Mouse (Mus musculus) MEL (cell line): ENCODE results near the gene Rhof. TPM values are rescaled to one million over a fixed set of nuclear protein-coding genes. Genes with fewer than 3 reads are reported as not detected.

ENCODE experiments used
- DNase-seq: peaks from one replicate; pipeline ENCODE4 v3.0.0; 2011; ENCODE audit warnings: low read depth, low spot score
- H3K27ac ChIP-seq: 2 replicates; pipeline ENCODE4 v1.5.1; 2012; ENCODE audit warnings: low read depth, mild to moderate bottlenecking, control low read depth, low read length, moderate library complexity; ENCODE audit not compliant: control insufficient read depth
- H3K27me3 ChIP-seq, 2 experiments: fragments of 150-350 bp in 1 of 2; sonication (generic) in 1 of 2; 2 replicates each; pipeline ENCODE4 v1.6.1; 2012; ENCODE audit warnings: low read length in 2 of 2, mild to moderate bottlenecking in 2 of 2, improper control_type of control experiment in 1 of 2, moderate library complexity in 1 of 2; ENCODE audit not compliant: insufficient read depth in 2 of 2, control insufficient read depth in 1 of 2
- H3K36me3 ChIP-seq, 2 experiments: 2 replicates each; pipeline ENCODE4 v1.6.1; 2012 to 2014; ENCODE audit warnings: low read length in 2 of 2, improper control_type of control experiment in 1 of 2, inconsistent platforms in 1 of 2, mild to moderate bottlenecking in 1 of 2; ENCODE audit not compliant: insufficient read depth in 2 of 2, control insufficient read depth in 1 of 2
- H3K4me1 ChIP-seq, 2 experiments: fragments of 150-350 bp in 1 of 2; sonication (generic) in 1 of 2; 2 replicates each; pipeline ENCODE4 v1.6.1; 2012; ENCODE audit warnings: low read length in 2 of 2, improper control_type of control experiment in 1 of 2, mild to moderate bottlenecking in 1 of 2; ENCODE audit not compliant: insufficient read depth in 2 of 2, control insufficient read depth in 1 of 2
- H3K4me3 ChIP-seq, 2 experiments: fragments of 150-350 bp in 1 of 2; sonication (generic) in 1 of 2; 2 replicates each; pipeline ENCODE4 v1.5.1; 2012; ENCODE audit warnings: low read depth in 2 of 2, low read length in 2 of 2, mild to moderate bottlenecking in 2 of 2, moderate library complexity in 2 of 2, control low read depth in 1 of 2, improper control_type of control experiment in 1 of 2; ENCODE audit not compliant: control insufficient read depth in 1 of 2, insufficient read depth in 1 of 2
- H3K79me2 ChIP-seq: 2 replicates; pipeline ENCODE4 v1.6.1; 2012; ENCODE audit warnings: mild to moderate bottlenecking, low read length, moderate library complexity; ENCODE audit not compliant: control insufficient read depth, poor library complexity, insufficient read depth
- H3K9ac ChIP-seq: 2 replicates; pipeline ENCODE4 v1.6.1; 2012; ENCODE audit warnings: low read depth, mild to moderate bottlenecking, control low read depth, low read length, moderate library complexity; ENCODE audit not compliant: control insufficient read depth, poor library complexity, severe bottlenecking
- H3K9me3 ChIP-seq: fragments of 150-350 bp; sonication (generic); replicated peaks from 2 replicates; pipeline ENCODE4 v1.6.1; 2012; ENCODE audit warnings: mild to moderate bottlenecking, low read length, improper control_type of control experiment, moderate library complexity; ENCODE audit not compliant: insufficient read depth
- CHD1 ChIP-seq: IDR thresholded peaks from 2 replicates; pipeline ENCODE4 v1.6.1; 2012; ENCODE audit warnings: low read depth, mild to moderate bottlenecking, inconsistent platforms, low read length, improper control_type of control experiment
- CHD2 ChIP-seq: IDR thresholded peaks from 2 replicates; pipeline ENCODE4 v1.6.1; 2011; ENCODE audit warnings: low read length, improper control_type of control experiment
- E2F4 ChIP-seq: IDR thresholded peaks from 2 replicates; pipeline ENCODE4 v1.6.1; 2011; ENCODE audit warnings: low read depth, low read length, improper control_type of control experiment, borderline replicate concordance
- EP300 ChIP-seq, 2 experiments: IDR thresholded peaks; 2 replicates each; pipeline ENCODE4 v1.6.1; 2011; ENCODE audit warnings: improper control_type of control experiment in 2 of 2, low read length in 2 of 2, low read depth in 1 of 2, mild to moderate bottlenecking in 1 of 2
- GABPA ChIP-seq: IDR thresholded peaks from 2 replicates; pipeline ENCODE4 v1.6.1; 2012; ENCODE audit warnings: low read depth, mild to moderate bottlenecking, inconsistent platforms, low read length, improper control_type of control experiment, moderate library complexity
- GATA1 ChIP-seq: IDR thresholded peaks from 2 replicates; pipeline ENCODE4 v1.6.1; 2011; ENCODE audit warnings: low read depth, low read length, improper control_type of control experiment
- HCFC1 ChIP-seq: IDR thresholded peaks from 2 replicates; pipeline ENCODE4 v1.6.1; 2012; ENCODE audit warnings: low read depth, mild to moderate bottlenecking, inconsistent platforms, low read length, improper control_type of control experiment, moderate library complexity
- KAT2A ChIP-seq: conservative IDR thresholded peaks from 2 replicates; pipeline ENCODE4 v1.6.1; 2012; ENCODE audit warnings: low read depth, low read length, improper control_type of control experiment, inconsistent platforms
- MAX ChIP-seq: IDR thresholded peaks from 2 replicates; pipeline ENCODE4 v1.6.1; 2011; ENCODE audit warnings: low read length, improper control_type of control experiment
- MAZ ChIP-seq: IDR thresholded peaks from 2 replicates; pipeline ENCODE4 v1.6.1; 2012; ENCODE audit warnings: low read depth, mild to moderate bottlenecking, inconsistent platforms, low read length, improper control_type of control experiment
- MYB ChIP-seq: IDR thresholded peaks from 2 replicates; pipeline ENCODE4 v1.6.1; 2011; ENCODE audit warnings: mild to moderate bottlenecking, low read depth, low read length, improper control_type of control experiment
- MYC ChIP-seq: IDR thresholded peaks from 2 replicates; pipeline ENCODE4 v1.6.1; 2011; ENCODE audit warnings: low read depth, mild to moderate bottlenecking, low read length, improper control_type of control experiment, moderate library complexity
- POLR2AphosphoS2 ChIP-seq: IDR thresholded peaks from 2 replicates; pipeline ENCODE4 v1.6.1; 2011; ENCODE audit warnings: low read length, improper control_type of control experiment
- POLR2AphosphoS5 ChIP-seq: IDR thresholded peaks from 2 replicates; pipeline ENCODE4 v1.6.1; 2012; ENCODE audit warnings: low read depth, borderline replicate concordance, mild to moderate bottlenecking, inconsistent platforms, low read length, moderate library complexity, mixed read lengths
- RAD21 ChIP-seq: IDR thresholded peaks from 2 replicates; pipeline ENCODE4 v1.6.1; 2011; ENCODE audit warnings: mild to moderate bottlenecking, low read depth, low read length, improper control_type of control experiment
- RCOR1 ChIP-seq: IDR thresholded peaks from 2 replicates; pipeline ENCODE4 v1.6.1; 2012; ENCODE audit warnings: low read depth, mild to moderate bottlenecking, inconsistent platforms, low read length, improper control_type of control experiment
- SIN3A ChIP-seq: IDR thresholded peaks from 2 replicates; pipeline ENCODE4 v1.6.1; 2012; ENCODE audit warnings: low read length, improper control_type of control experiment, inconsistent platforms
- SMC3 ChIP-seq: IDR thresholded peaks from 2 replicates; pipeline ENCODE4 v1.6.1; 2011; ENCODE audit warnings: low read depth, low read length, improper control_type of control experiment
- TAL1 ChIP-seq: IDR thresholded peaks from 2 replicates; pipeline ENCODE4 v1.6.1; 2012; ENCODE audit warnings: mild to moderate bottlenecking, inconsistent platforms, low read length, moderate library complexity, mixed read lengths
- USF2 ChIP-seq, 2 experiments: IDR thresholded peaks; 2 replicates each; pipeline ENCODE4 v1.6.1; 2011 to 2012; ENCODE audit warnings: improper control_type of control experiment in 2 of 2, low read length in 2 of 2, borderline replicate concordance in 1 of 2, inconsistent platforms in 1 of 2, low read depth in 1 of 2, mild to moderate bottlenecking in 1 of 2; ENCODE audit not compliant: insufficient read depth in 1 of 2
- ZMIZ1 ChIP-seq: IDR thresholded peaks from 2 replicates; pipeline ENCODE4 v1.6.1; 2012; ENCODE audit warnings: low read depth, mild to moderate bottlenecking, inconsistent platforms, low read length, improper control_type of control experiment, moderate library complexity
- polyA plus RNA-seq, 2 experiments: library from polyadenylated mRNA; stranded (reverse) in 1 of 2; unstranded in 1 of 2; fragments of >175 nt in 1 of 2; fragments of >200 nt in 1 of 2; gene quantifications; 2 replicates each; pipeline versions ENCODE4 v1.2.1 to v1.2.4; 2012; ENCODE audit warnings: low replicate concordance in 2 of 2, low read depth in 1 of 2; ENCODE audit not compliant: insufficient read length in 2 of 2, insufficient read depth in 1 of 2, missing spikeins in 1 of 2
- total RNA-seq: library from RNA; depleted of rRNA; stranded (reverse); fragments of 300-350 nt; gene quantifications from 2 replicates; pipeline ENCODE4 v1.2.3, GENCODE M21; 2012

Rhof gene
- total and polyA plus RNA-seq, 3 experiments = 2.5 to 10.4 TPM; not detected in 1

DNA sequence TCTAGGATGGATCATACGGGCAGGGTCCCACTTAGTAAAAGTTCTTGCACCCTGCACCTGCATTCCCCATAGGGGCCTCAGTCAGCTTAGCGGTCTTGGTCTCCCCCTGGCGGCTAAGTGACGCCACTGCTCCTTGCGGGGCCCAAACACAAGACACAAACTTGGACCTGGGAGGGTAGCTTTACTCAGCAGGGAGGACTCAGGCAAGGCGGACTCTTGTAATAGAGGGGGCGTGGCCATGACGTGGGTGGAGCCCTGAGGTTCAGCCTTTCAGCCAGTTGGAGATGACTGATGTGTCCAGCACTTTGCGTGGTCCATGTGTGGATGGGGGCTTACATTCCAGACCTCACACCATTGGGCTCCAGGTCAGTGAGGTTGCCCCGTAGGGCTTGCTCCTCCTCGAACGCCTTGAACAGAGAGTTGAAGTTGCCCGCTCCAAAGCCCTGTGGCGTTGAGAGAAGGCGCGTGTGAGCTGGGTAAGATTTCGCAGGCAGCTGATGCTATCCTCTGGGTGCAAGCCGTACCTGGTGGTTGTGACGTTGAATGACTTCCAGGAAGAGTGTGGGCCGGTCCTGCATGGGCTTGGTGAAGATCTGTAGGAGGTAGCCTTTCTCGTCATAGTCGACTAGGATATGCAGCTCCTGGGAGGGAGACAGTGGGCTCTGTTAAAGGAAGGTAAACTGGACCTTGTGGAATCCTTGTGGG is 39.3 kb upstream of the Rhof start (continued):
- no peak for TF ChIP-seq MYC

DNA sequence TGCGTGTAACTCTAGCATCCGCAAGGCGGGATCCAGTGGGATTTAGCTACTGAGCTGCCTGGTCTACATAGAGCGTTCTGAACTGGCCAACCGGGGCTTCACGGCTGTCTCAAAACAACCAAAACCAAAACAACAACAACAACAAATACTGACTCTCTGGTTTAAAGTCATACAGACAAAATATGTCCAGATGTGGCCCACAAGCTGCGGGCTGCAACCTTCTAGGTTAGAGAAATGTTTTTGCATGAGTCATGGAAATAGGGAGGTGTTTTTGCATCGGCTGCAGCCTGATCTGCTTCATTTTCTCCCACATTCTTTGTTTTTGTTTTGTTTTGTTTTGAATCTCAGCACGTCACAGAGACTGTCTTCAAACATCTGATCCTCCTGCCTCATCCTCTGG is 37.9 kb upstream of the Rhof start:
- no peak for TF ChIP-seq POLR2AphosphoS5
- no peak for TF ChIP-seq HCFC1
- no peak for TF ChIP-seq ZMIZ1
- TF ChIP-seq POLR2AphosphoS2 = no peak
- no peak for TF ChIP-seq SIN3A
- TF ChIP-seq GATA1 = no peak
- TF ChIP-seq MAZ = no peak
- TF ChIP-seq MAX = no peak
- TF ChIP-seq, all 39 proteins: peak for 0
- Histone ChIP-seq H3K36me3 (no peaks in the 10 kb centered on the region), H3K4me3 (no peak overlapping the region), H3K9ac (no peak overlapping the region), H3K27me3 (no peaks in the 10 kb centered on the region), H3K79me2 (no peaks in the 10 kb centered on the region), H3K9me3 (no peaks in the 10 kb centered on the region), H3K27ac (no peak overlapping the region), H3K4me1 (no peaks in the 10 kb centered on the region)
- no peak for DNase-seq

DNA sequence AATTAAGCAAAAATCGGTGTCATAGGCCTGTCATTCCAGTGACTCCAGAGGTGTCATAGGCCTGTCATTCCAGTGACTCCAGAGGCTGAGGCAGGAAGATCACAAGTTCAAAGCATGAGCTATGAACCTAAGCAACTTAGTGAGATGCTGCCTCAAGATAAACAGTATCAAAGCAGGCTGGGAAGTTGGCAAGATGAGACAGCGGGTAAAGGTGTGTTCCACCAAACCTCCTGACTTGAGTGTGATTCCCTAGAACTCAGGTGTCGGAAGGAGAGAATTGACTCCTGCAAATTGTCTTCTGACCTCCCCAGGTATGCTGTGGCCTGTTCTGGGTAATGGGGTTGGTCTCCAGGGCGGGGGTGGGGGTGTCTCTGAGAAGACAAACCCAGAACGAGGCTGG is 36.8 kb upstream of the Rhof start, which contains the start of gene Psmd9:
Psmd9 (plus strand) TSS at position 130 of the 400 bp plus-strand sequence.
- TF ChIP-seq KAT2A (no peak), USF2 (IDR thresholded peaks at IDR 0.05; ENCODE audit: borderline replicate concordance in 1 of 2, insufficient read depth in 1 of 2, low read depth in 1 of 2, low read length in 2 of 2) (no peak), RAD21 (no peak), CHD2 (no peak), SMC3 (no peak), CHD1 (no peak), MYB (no peak), POLR2AphosphoS2 (peak; percentile 42; the same call in 1 of the 2 replicates), GATA1 (0 out of 2 replicates have a peak, but pooled peaks have one; percentile 12), TAL1 (no peak), EP300 (IDR thresholded peaks at IDR 0.05; ENCODE audit: low read depth in 1 of 2, low read length in 2 of 2) (no peak), E2F4 (no peak), RCOR1 (no peak), GABPA (no peak)
- H3K36me3 ChIP-seq = no peaks in the 10 kb centered on the region
- no peak for DNase-seq
- H3K4me3 ChIP-seq = no peak within 1 kb of the TSS
- H3K27ac ChIP-seq = no peak within 1 kb of the TSS
- H3K27me3 ChIP-seq = no peaks in the 10 kb centered on the region
- no peaks in the 10 kb centered on the region for H3K4me1 ChIP-seq
- H3K79me2 ChIP-seq = no peaks in the 10 kb centered on the region
- H3K9me3 ChIP-seq = no peaks in the 10 kb centered on the region
- no peak within 1 kb of the TSS for H3K9ac ChIP-seq
